Mouse (Mus musculus): ENCODE measurements around the gene Brcc3.
"Not testable (repeated sequence)": the region's sequence is repeated elsewhere in the genome, so short reads cannot be mapped to it uniquely, and the experiment has no call there.

- TF ChIP-seq POLR2A, CTCF (IDR thresholded peaks at IDR 0.05; ENCODE audit: extremely low read depth, insufficient read depth, low read length): not testable (repeated sequence)
These were observed 58.8 kb downstream of the Brcc3 start for GRCm38 (mm10) chrX:75475182-75475644.
